Mouse (Mus musculus) cerebellum, postnatal 25 days (tissue): ENCODE data around the gene Nkx6-2.

Source experiments
- DNase-seq, 2 experiments: peaks; one replicate each; pipeline ENCODE4 v3.0.0; 2021; ENCODE audit warnings: mixed read lengths in 2 of 2

The Nkx6-2 gene

GRCm38 (mm10) chr7:139566533-139566932, 16.1 kb downstream of the Nkx6-2 start:
- DNase-seq, result no peak

- no peak for DNase-seq
Measured at GRCm38 (mm10) chr7:139565998-139566397, 16.6 kb downstream of the Nkx6-2 start.

GRCm38 (mm10) chr7:139564161-139564560, 18.4 kb downstream of the Nkx6-2 start:
- no peak for DNase-seq

GRCm38 (mm10) chr7:139563425-139563824, 19.2 kb downstream of the Nkx6-2 start:
- no peak for DNase-seq

GRCm38 (mm10) chr7:139559659-139560058, 22.9 kb downstream of the Nkx6-2 start:
- DNase-seq, result no peak

- DNase-seq, result no peak
Measured at GRCm38 (mm10) chr7:139556746-139557526, 25.7 kb downstream of the Nkx6-2 start.

GRCm38 (mm10) chr7:139556331-139556730, 26.3 kb downstream of the Nkx6-2 start:
- DNase-seq, result no peak

- no peak for DNase-seq
Measured at GRCm38 (mm10) chr7:139551519-139551918, 31.1 kb downstream of the Nkx6-2 start.

GRCm38 (mm10) chr7:139550086-139550783, 32.4 kb downstream of the Nkx6-2 start:
- DNase-seq, result no peak

GRCm38 (mm10) chr7:139547325-139547724, 35.3 kb downstream of the Nkx6-2 start:
- no peak for DNase-seq

- DNase-seq, result no peak
Measured at GRCm38 (mm10) chr7:139544706-139545625, 37.6 kb downstream of the Nkx6-2 start.

GRCm38 (mm10) chr7:139541422-139541821, 41.2 kb downstream of the Nkx6-2 start:
- peak; percentile 71 to 79 for DNase-seq

GRCm38 (mm10) chr7:139540601-139541000, 42.0 kb downstream of the Nkx6-2 start:
- no peak for DNase-seq

GRCm38 (mm10) chr7:139538541-139538940, 44.1 kb downstream of the Nkx6-2 start:
- DNase-seq, result peak; percentile 35 to 55

- DNase-seq, result peak in 1 of 2 experiments; percentile 2
Measured at GRCm38 (mm10) chr7:139537831-139538230, 44.8 kb downstream of the Nkx6-2 start.

- no peak for DNase-seq
Measured at GRCm38 (mm10) chr7:139536831-139537230, 45.8 kb downstream of the Nkx6-2 start.

- peak; percentile 69 to 77 for DNase-seq
Measured at GRCm38 (mm10) chr7:139536331-139536730, 46.3 kb downstream of the Nkx6-2 start.

- peak in 1 of 2 experiments; percentile 2 for DNase-seq
Measured at GRCm38 (mm10) chr7:139531428-139531801, 51.2 kb downstream of the Nkx6-2 start.

- DNase-seq, result peak in 1 of 2 experiments; percentile 7
Measured at GRCm38 (mm10) chr7:139530591-139531427, 51.8 kb downstream of the Nkx6-2 start.
